Mouse (Mus musculus): ENCODE results near the gene Adprm. TPM values are rescaled to one million over a fixed set of nuclear protein-coding genes. Genes with fewer than 3 reads are reported as not detected.
A peak's percentile ranks its signal among the peaks of the same experiment; 100 is the strongest.

The Adprm gene
- polyA plus RNA-seq, 1 experiment from 2014 or later: 39.5 TPM

- DNase-seq (ENCODE audit: low spot score) (no peak), ATAC-seq (replicated peaks; ENCODE audit: insufficient number of reproducible peaks, low FRiP score, low TSS enrichment, low read depth) (no peak)
- Histone ChIP-seq H3K9me3 (replicated peaks; ENCODE audit: control insufficient read depth, low read length) (no peaks in the 10 kb centered on the region), H3K36me3 (replicated peaks; ENCODE audit: control insufficient read depth, insufficient read depth, low read depth, low read length) (no peaks in the 10 kb centered on the region), H3K9ac (replicated peaks; ENCODE audit: low read length) (no peak overlapping the region), H3K4me3 (ENCODE audit: low read depth, low read length) (no peak overlapping the region), H3K4me2 (ENCODE audit: low read depth, low read length) (no peak overlapping the region), H3K4me1 (ENCODE audit: control insufficient read depth, insufficient read depth, low read length) (no peaks in the 10 kb centered on the region; the same call in 1 of the 2 replicates), H3K27me3 (ENCODE audit: control insufficient read depth, insufficient read depth, low read length) (peaks cover 6% of the 10 kb centered on the region; the same call in 1 of the 2 replicates), H3K27ac (replicated peaks; ENCODE audit: low read depth, low read length) (no peak overlapping the region)
- 89% methylated on average over 7 of the region's 7 CpGs for WGBS
Observed at GRCm38 (mm10) chr11:67082188-67082587, 29.8 kb upstream of the Adprm start.

GRCm38 (mm10) chr11:67081125-67081649 is 28.8 kb upstream of the Adprm start:
- WGBS: 5% methylated on average over 11 of the region's 11 CpGs
- H3K4me1 ChIP-seq (ENCODE audit: control insufficient read depth, insufficient read depth, low read length): no peaks in the 10 kb centered on the region; the same call in 1 of the 2 replicates
- H3K4me2 ChIP-seq (ENCODE audit: low read depth, low read length): no peak overlapping the region
- H3K9ac ChIP-seq (replicated peaks; ENCODE audit: low read length): no peak overlapping the region
- H3K9me3 ChIP-seq (replicated peaks; ENCODE audit: control insufficient read depth, low read length): no peaks in the 10 kb centered on the region
- DNase-seq (ENCODE audit: low spot score): peak; percentile 81
- no peak overlapping the region for H3K27ac ChIP-seq (replicated peaks; ENCODE audit: low read depth, low read length)
- H3K36me3 ChIP-seq (replicated peaks; ENCODE audit: control insufficient read depth, insufficient read depth, low read depth, low read length): no peaks in the 10 kb centered on the region
- no peak overlapping the region for H3K4me3 ChIP-seq (ENCODE audit: low read depth, low read length)
- peak; percentile 74 for ATAC-seq (replicated peaks; ENCODE audit: insufficient number of reproducible peaks, low FRiP score, low TSS enrichment, low read depth)
- H3K27me3 ChIP-seq (ENCODE audit: control insufficient read depth, insufficient read depth, low read length): peaks cover 6% of the 10 kb centered on the region; the same call in 1 of the 2 replicates

GRCm38 (mm10) chr11:67080168-67080567 is 27.8 kb upstream of the Adprm start:
- Histone ChIP-seq H3K4me1 (ENCODE audit: control insufficient read depth, insufficient read depth, low read length) (no peaks in the 10 kb centered on the region; the same call in 1 of the 2 replicates), H3K9me3 (replicated peaks; ENCODE audit: control insufficient read depth, low read length) (no peaks in the 10 kb centered on the region), H3K4me3 (ENCODE audit: low read depth, low read length) (no peak overlapping the region), H3K9ac (replicated peaks; ENCODE audit: low read length) (no peak overlapping the region), H3K4me2 (ENCODE audit: low read depth, low read length) (no peak overlapping the region), H3K27me3 (ENCODE audit: control insufficient read depth, insufficient read depth, low read length) (peaks cover 6% of the 10 kb centered on the region; the same call in 1 of the 2 replicates), H3K27ac (replicated peaks; ENCODE audit: low read depth, low read length) (no peak overlapping the region), H3K36me3 (replicated peaks; ENCODE audit: control insufficient read depth, insufficient read depth, low read depth, low read length) (no peaks in the 10 kb centered on the region)
- ATAC-seq (replicated peaks; ENCODE audit: insufficient number of reproducible peaks, low FRiP score, low TSS enrichment, low read depth) (peak; percentile 61; the same call in 1 of the 2 replicates), DNase-seq (ENCODE audit: low spot score) (peak; percentile 87)
- WGBS: 5% methylated on average over 3 of the region's 3 CpGs

GRCm38 (mm10) chr11:67079740-67080139 is 27.3 kb upstream of the Adprm start:
- no peak overlapping the region for H3K4me2 ChIP-seq (ENCODE audit: low read depth, low read length)
- H3K27me3 ChIP-seq (ENCODE audit: control insufficient read depth, insufficient read depth, low read length): peaks cover 4% of the 10 kb centered on the region; the same call in 1 of the 2 replicates
- H3K4me3 ChIP-seq (ENCODE audit: low read depth, low read length): no peak overlapping the region
- no peak overlapping the region for H3K27ac ChIP-seq (replicated peaks; ENCODE audit: low read depth, low read length)
- WGBS: 70% methylated on average over 11 of the region's 11 CpGs
- no peak overlapping the region for H3K9ac ChIP-seq (replicated peaks; ENCODE audit: low read length)
- H3K9me3 ChIP-seq (replicated peaks; ENCODE audit: control insufficient read depth, low read length): no peaks in the 10 kb centered on the region
- H3K4me1 ChIP-seq (ENCODE audit: control insufficient read depth, insufficient read depth, low read length): no peaks in the 10 kb centered on the region; the same call in 1 of the 2 replicates
- H3K36me3 ChIP-seq (replicated peaks; ENCODE audit: control insufficient read depth, insufficient read depth, low read depth, low read length): no peaks in the 10 kb centered on the region
- ATAC-seq (replicated peaks; ENCODE audit: insufficient number of reproducible peaks, low FRiP score, low TSS enrichment, low read depth): no peak
- no peak for DNase-seq (ENCODE audit: low spot score)

GRCm38 (mm10) chr11:67078888-67079287 is 26.5 kb upstream of the Adprm start:
- Histone ChIP-seq H3K4me2 (ENCODE audit: low read depth, low read length) (no peak overlapping the region), H3K36me3 (replicated peaks; ENCODE audit: control insufficient read depth, insufficient read depth, low read depth, low read length) (no peaks in the 10 kb centered on the region), H3K4me3 (ENCODE audit: low read depth, low read length) (no peak overlapping the region), H3K27ac (replicated peaks; ENCODE audit: low read depth, low read length) (no peak overlapping the region), H3K9ac (replicated peaks; ENCODE audit: low read length) (no peak overlapping the region), H3K9me3 (replicated peaks; ENCODE audit: control insufficient read depth, low read length) (no peaks in the 10 kb centered on the region), H3K4me1 (ENCODE audit: control insufficient read depth, insufficient read depth, low read length) (no peaks in the 10 kb centered on the region; the same call in 1 of the 2 replicates), H3K27me3 (ENCODE audit: control insufficient read depth, insufficient read depth, low read length) (no peaks in the 10 kb centered on the region; the same call in 1 of the 2 replicates)
- DNase-seq (ENCODE audit: low spot score) (no peak), ATAC-seq (replicated peaks; ENCODE audit: insufficient number of reproducible peaks, low FRiP score, low TSS enrichment, low read depth) (no peak)
- 91% methylated on average over 6 of the region's 6 CpGs for WGBS

GRCm38 (mm10) chr11:67078000-67078399 is 25.6 kb upstream of the Adprm start, which contains the start of gene Myh3:
TSS of gene Myh3 (plus strand) at chr11:67078300.
- ATAC-seq (replicated peaks; ENCODE audit: insufficient number of reproducible peaks, low FRiP score, low TSS enrichment, low read depth): no peak
- Histone ChIP-seq H3K4me1 (ENCODE audit: control insufficient read depth, insufficient read depth, low read length) (no peaks in the 10 kb centered on the region; the same call in 1 of the 2 replicates), H3K36me3 (replicated peaks; ENCODE audit: control insufficient read depth, insufficient read depth, low read depth, low read length) (no peaks in the 10 kb centered on the region), H3K4me3 (ENCODE audit: low read depth, low read length) (no peak within 1 kb of the TSS), H3K4me2 (ENCODE audit: low read depth, low read length) (no peak within 1 kb of the TSS), H3K27me3 (ENCODE audit: control insufficient read depth, insufficient read depth, low read length) (no peaks in the 10 kb centered on the region), H3K9ac (replicated peaks; ENCODE audit: low read length) (no peak within 1 kb of the TSS), H3K9me3 (replicated peaks; ENCODE audit: control insufficient read depth, low read length) (no peaks in the 10 kb centered on the region), H3K27ac (replicated peaks; ENCODE audit: low read depth, low read length) (no peak within 1 kb of the TSS)
- 80% methylated on average over 5 of the region's 5 CpGs for WGBS
- DNase-seq (ENCODE audit: low spot score): no peak

GRCm38 (mm10) chr11:67077435-67077834 is 25.0 kb upstream of the Adprm start:
- Histone ChIP-seq H3K4me3 (ENCODE audit: low read depth, low read length) (no peak overlapping the region), H3K27ac (replicated peaks; ENCODE audit: low read depth, low read length) (no peak overlapping the region), H3K27me3 (ENCODE audit: control insufficient read depth, insufficient read depth, low read length) (no peaks in the 10 kb centered on the region), H3K36me3 (replicated peaks; ENCODE audit: control insufficient read depth, insufficient read depth, low read depth, low read length) (no peaks in the 10 kb centered on the region), H3K9me3 (replicated peaks; ENCODE audit: control insufficient read depth, low read length) (no peaks in the 10 kb centered on the region), H3K9ac (replicated peaks; ENCODE audit: low read length) (no peak overlapping the region), H3K4me2 (ENCODE audit: low read depth, low read length) (no peak overlapping the region), H3K4me1 (ENCODE audit: control insufficient read depth, insufficient read depth, low read length) (no peaks in the 10 kb centered on the region; the same call in 1 of the 2 replicates)
- no peak for DNase-seq (ENCODE audit: low spot score)
- ATAC-seq (replicated peaks; ENCODE audit: insufficient number of reproducible peaks, low FRiP score, low TSS enrichment, low read depth): no peak
- WGBS: 77% methylated on average over 3 of the region's 3 CpGs

- 87% methylated on average over 5 of the region's 5 CpGs for WGBS
- H3K4me2 ChIP-seq (ENCODE audit: low read depth, low read length): no peak overlapping the region
- no peaks in the 10 kb centered on the region; the same call in 1 of the 2 replicates for H3K4me1 ChIP-seq (ENCODE audit: control insufficient read depth, insufficient read depth, low read length)
Observed at GRCm38 (mm10) chr11:67076781-67077180, 24.4 kb upstream of the Adprm start.

More at GRCm38 (mm10) chr11:67076781-67077180, 24.4 kb upstream of the Adprm start:
- Histone ChIP-seq H3K27me3 (ENCODE audit: control insufficient read depth, insufficient read depth, low read length) (no peaks in the 10 kb centered on the region), H3K9me3 (replicated peaks; ENCODE audit: control insufficient read depth, low read length) (no peaks in the 10 kb centered on the region), H3K9ac (replicated peaks; ENCODE audit: low read length) (no peak overlapping the region), H3K36me3 (replicated peaks; ENCODE audit: control insufficient read depth, insufficient read depth, low read depth, low read length) (no peaks in the 10 kb centered on the region), H3K27ac (replicated peaks; ENCODE audit: low read depth, low read length) (no peak overlapping the region), H3K4me3 (ENCODE audit: low read depth, low read length) (no peak overlapping the region)
- DNase-seq (ENCODE audit: low spot score) (no peak), ATAC-seq (replicated peaks; ENCODE audit: insufficient number of reproducible peaks, low FRiP score, low TSS enrichment, low read depth) (no peak)

Measured in embryonic facial prominence, embryonic 11.5 days (tissue).